Mouse (Mus musculus) liver, embryonic 14.5 days (tissue): ENCODE results near the gene Akr1c18. TPM values are rescaled to one million over a fixed set of nuclear protein-coding genes. Genes with fewer than 3 reads are reported as not detected.

Experiments
- ATAC-seq: fragments of 200-750 bp; cut with Nextera tagmentation; 2 replicates; pipeline ENCODE4 v1.8.0; 2017; ENCODE audit warnings: moderate number of reproducible peaks, mild to moderate bottlenecking, moderate library complexity; ENCODE audit not compliant: insufficient read depth
- DNase-seq, 3 experiments: peaks; one replicate each; pipeline ENCODE4 v3.0.0-alpha.2; 2012 to 2013; ENCODE audit warnings: low read depth in 3 of 3, low spot score in 3 of 3
- H3K27ac ChIP-seq: fragments of 300-500 bp; sonication (generic); 2 replicates; pipeline ENCODE4 v1.5.1; 2014; ENCODE audit warnings: moderate library complexity, mild to moderate bottlenecking, control low read depth, inconsistent platforms
- H3K27me3 ChIP-seq: fragments of 300-500 bp; sonication (generic); 2 replicates; pipeline ENCODE4 v1.6.1; 2014; ENCODE audit warnings: mild to moderate bottlenecking, low read length, moderate library complexity; ENCODE audit not compliant: control insufficient read depth, insufficient read depth
- H3K36me3 ChIP-seq: fragments of 300-500 bp; sonication (generic); replicated peaks from 2 replicates; pipeline ENCODE4 v1.6.1; 2014; ENCODE audit warnings: low read depth; ENCODE audit not compliant: control insufficient read depth, insufficient read depth
- H3K4me1 ChIP-seq, 2 experiments: fragments of 200-500 bp in 1 of 2; fragments of 300-500 bp in 1 of 2; sonication (generic) in 1 of 2; replicated peaks; 2 replicates each; pipeline ENCODE4 v1.6.1; 2012 to 2014; ENCODE audit warnings: antibody characterized with exemption in 1 of 2, inconsistent platforms in 1 of 2, low read length in 1 of 2; ENCODE audit not compliant: control insufficient read depth in 2 of 2, insufficient read depth in 2 of 2
- H3K4me2 ChIP-seq: fragments of 300-500 bp; sonication (generic); 2 replicates; pipeline ENCODE4 v1.6.1; 2014; ENCODE audit warnings: low read depth, mild to moderate bottlenecking, control low read depth, moderate library complexity
- H3K4me3 ChIP-seq, 2 experiments: fragments of 200-500 bp in 1 of 2; fragments of 300-500 bp in 1 of 2; sonication (generic) in 1 of 2; 2 replicates each; pipeline ENCODE4 v1.5.1; 2012 to 2014; ENCODE audit warnings: low read depth in 2 of 2, low read length in 2 of 2, mild to moderate bottlenecking in 2 of 2, control low read depth in 1 of 2, inconsistent platforms in 1 of 2, moderate library complexity in 1 of 2; ENCODE audit not compliant: insufficient read depth in 1 of 2
- H3K9ac ChIP-seq: fragments of 300-500 bp; sonication (generic); replicated peaks from 2 replicates; pipeline ENCODE4 v1.6.1; 2014; ENCODE audit warnings: mild to moderate bottlenecking, control low read depth, moderate library complexity
- H3K9me3 ChIP-seq: fragments of 300-500 bp; sonication (generic); 2 replicates; pipeline ENCODE4 v1.6.1; 2016; ENCODE audit warnings: low read length, mixed read lengths; ENCODE audit not compliant: control insufficient read depth
- CTCF ChIP-seq: IDR thresholded peaks from 2 replicates; pipeline ENCODE4 v1.5.1; 2016; ENCODE audit warnings: antibody characterized with exemption, low read depth, control low read depth
- EP300 ChIP-seq: IDR thresholded peaks from 2 replicates; pipeline ENCODE4 v1.6.1; 2016; ENCODE audit warnings: antibody characterized with exemption, low read depth
- WGBS: fragments of 180-500 bp; shearing (Covaris S2); extraction: QIAGEN DNeasy Blood & Tissue Kit; methylation state at CpG from one replicate; pipeline ENCODE4 v1.1.7; 2014; ENCODE audit not compliant: insufficient replicate concordance; 5-methylcytosine and 5-hydroxymethylcytosine counted together
- polyA plus RNA-seq, 2 experiments: library from polyadenylated mRNA; depleted of rRNA in 1 of 2; stranded (reverse) in 1 of 2; unstranded in 1 of 2; fragments of >200 nt; fragmentation: Nextera tagmentation in 1 of 2; extraction: Ambion mirVana in 1 of 2; gene quantifications; 2 replicates each; pipeline versions ENCODE4 v1.2.1 to v1.2.3; 2012 to 2014

Akr1c18 gene
- polyA plus RNA-seq, 2 experiments, result 0.18 to 0.90 TPM

- WGBS, result 64% methylated on average over 7 of the region's 7 CpGs
- Histone ChIP-seq H3K4me3 (no peak overlapping the region), H3K27ac (no peak overlapping the region), H3K27me3 (no peaks in the 10 kb centered on the region), H3K36me3 (no peaks in the 10 kb centered on the region), H3K4me2 (no peak overlapping the region), H3K9me3 (no peaks in the 10 kb centered on the region), H3K9ac (no peak overlapping the region), H3K4me1 (no peaks in the 10 kb centered on the region)
- DNase-seq (no peak), ATAC-seq (no peak)
- TF ChIP-seq EP300 (no peak), CTCF (no peak)
These were observed 27.3 kb downstream of the Akr1c18 start for GRCm38 (mm10) chr13:4123146-4123545.

- TF ChIP-seq EP300, result no peak
- TF ChIP-seq CTCF, result no peak
- H3K4me1 ChIP-seq, result no peaks in the 10 kb centered on the region
- H3K27ac ChIP-seq, result no peak overlapping the region
- no peak for ATAC-seq
- H3K9ac ChIP-seq, result no peak overlapping the region
- no peak overlapping the region for H3K4me2 ChIP-seq
- H3K36me3 ChIP-seq, result no peaks in the 10 kb centered on the region
- 34% methylated on average over 2 of the region's 2 CpGs for WGBS
- no peaks in the 10 kb centered on the region for H3K27me3 ChIP-seq
- H3K9me3 ChIP-seq, result no peaks in the 10 kb centered on the region
- no peak overlapping the region for H3K4me3 ChIP-seq
- DNase-seq, result no peak
These were observed 31.1 kb downstream of the Akr1c18 start for GRCm38 (mm10) chr13:4119181-4119904.

- ATAC-seq, result no peak
- peak; percentile 2 to 17 (median 15) for DNase-seq
- no peak overlapping the region for H3K4me2 ChIP-seq
These were observed 39.9 kb downstream of the Akr1c18 start for GRCm38 (mm10) chr13:4110281-4111188.

GRCm38 (mm10) chr13:4102721-4103120 lies 47.7 kb downstream of the Akr1c18 start:
- no peak for DNase-seq
- no peak for ATAC-seq
- Histone ChIP-seq H3K36me3 (no peaks in the 10 kb centered on the region), H3K4me1 (no peaks in the 10 kb centered on the region), H3K27me3 (no peaks in the 10 kb centered on the region), H3K9me3 (no peaks in the 10 kb centered on the region), H3K9ac (no peak overlapping the region), H3K4me3 (no peak overlapping the region), H3K4me2 (no peak overlapping the region), H3K27ac (no peak overlapping the region)
- TF ChIP-seq EP300, result no peak
- TF ChIP-seq CTCF, result no peak

More at GRCm38 (mm10) chr13:4110281-4111188, 39.9 kb downstream of the Akr1c18 start:
- Histone ChIP-seq H3K27ac (no peak overlapping the region), H3K9ac (no peak overlapping the region), H3K36me3 (no peaks in the 10 kb centered on the region), H3K4me3 (no peak overlapping the region), H3K9me3 (no peaks in the 10 kb centered on the region), H3K4me1 (no peaks in the 10 kb centered on the region), H3K27me3 (no peaks in the 10 kb centered on the region)
- peak; percentile 73 for TF ChIP-seq CTCF
- no peak for TF ChIP-seq EP300
- 20% methylated on average over 6 of the region's 6 CpGs for WGBS

GRCm38 (mm10) chr13:4101691-4102090 lies 48.8 kb downstream of the Akr1c18 start:
- no peak overlapping the region for H3K27ac ChIP-seq
- no peak for TF ChIP-seq CTCF
- no peak for TF ChIP-seq EP300

More at GRCm38 (mm10) chr13:4101691-4102090, 48.8 kb downstream of the Akr1c18 start:
- no peaks in the 10 kb centered on the region for H3K4me1 ChIP-seq
- H3K4me3 ChIP-seq, result no peak overlapping the region
- H3K27me3 ChIP-seq, result no peaks in the 10 kb centered on the region
- no peaks in the 10 kb centered on the region for H3K36me3 ChIP-seq
- ATAC-seq (no peak), DNase-seq (no peak)
- no peak overlapping the region for H3K9ac ChIP-seq
- no peaks in the 10 kb centered on the region for H3K9me3 ChIP-seq
- no peak overlapping the region for H3K4me2 ChIP-seq

Other genes with a start within 250 kb of the Akr1c18 start
- 19.1 and 23.5 TPM in 2 replicates for gene Net1, start 232.4 kb downstream of the Akr1c18 start, polyA plus RNA-seq (2012; rRNA removed)
- 39.4 and 42.9 TPM in 2 replicates for gene Net1, start 232.4 kb downstream of the Akr1c18 start, polyA plus RNA-seq (2014; fragmentation: Nextera tagmentation; extraction: Ambion mirVana)
- not detected in 2 replicates for gene Tubal3, start 232.4 kb downstream of the Akr1c18 start, polyA plus RNA-seq (2012; rRNA removed)
- not detected in 2 replicates for gene Tubal3, start 232.4 kb downstream of the Akr1c18 start, polyA plus RNA-seq (2014; fragmentation: Nextera tagmentation; extraction: Ambion mirVana)
- gene Ucn3, start 205.3 kb downstream of the Akr1c18 start, polyA plus RNA-seq (2012; rRNA removed), result 0.03 TPM in 1 of 2 replicates, not detected in the other
- gene Ucn3, start 205.3 kb downstream of the Akr1c18 start, polyA plus RNA-seq (2014; fragmentation: Nextera tagmentation; extraction: Ambion mirVana), result not detected in 2 replicates
- gene Akr1c14, start 101.6 kb downstream of the Akr1c18 start, polyA plus RNA-seq (2012; rRNA removed), result 0.32 and 0.56 TPM in 2 replicates
- gene Akr1c14, start 101.6 kb downstream of the Akr1c18 start, polyA plus RNA-seq (2014; fragmentation: Nextera tagmentation; extraction: Ambion mirVana), result 1.4 and 1.8 TPM in 2 replicates
- 10.8 and 17.9 TPM in 2 replicates for gene Akr1c13, start 40.5 kb upstream of the Akr1c18 start, polyA plus RNA-seq (2012; rRNA removed)
- gene Akr1c13, start 40.5 kb upstream of the Akr1c18 start, polyA plus RNA-seq (2014; fragmentation: Nextera tagmentation; extraction: Ambion mirVana), result 36.6 and 37.4 TPM in 2 replicates
- gene Akr1c19, start 78.0 kb upstream of the Akr1c18 start, polyA plus RNA-seq (2012; rRNA removed), result 8.1 and 14.1 TPM in 2 replicates
- 40.7 and 41.1 TPM in 2 replicates for gene Akr1c19, start 78.0 kb upstream of the Akr1c18 start, polyA plus RNA-seq (2014; fragmentation: Nextera tagmentation; extraction: Ambion mirVana)
- 3.9 and 7.1 TPM in 2 replicates for gene Akr1c12, start 128.8 kb upstream of the Akr1c18 start, polyA plus RNA-seq (2012; rRNA removed)
- 13.8 and 15.1 TPM in 2 replicates for gene Akr1c12, start 128.8 kb upstream of the Akr1c18 start, polyA plus RNA-seq (2014; fragmentation: Nextera tagmentation; extraction: Ambion mirVana)